ENCODE assay signal across 27 mouse cellular contexts in the genomic region with DNA sequence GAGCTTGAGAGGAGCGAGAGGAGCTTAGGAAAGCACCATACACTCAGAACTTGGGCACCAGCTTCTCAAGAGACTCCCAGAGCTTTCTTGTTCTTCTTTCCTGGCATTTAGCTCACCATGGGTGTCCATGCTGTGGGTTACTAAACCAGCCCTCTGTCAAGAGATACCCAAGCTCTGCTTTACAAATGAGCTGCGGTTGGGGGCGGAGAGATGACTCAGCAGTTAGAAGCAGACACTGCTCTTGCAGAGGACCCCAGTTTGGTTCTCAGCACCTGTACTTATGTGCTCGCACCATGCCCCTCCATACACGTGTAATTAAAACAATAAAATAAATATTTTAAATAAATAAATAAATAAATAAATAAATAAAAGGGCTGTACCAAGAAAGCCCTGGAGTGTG. TPM values are rescaled to one million over a fixed set of nuclear protein-coding genes. Genes with fewer than 3 reads are reported as not detected.
A peak's percentile ranks its signal among the peaks of the same experiment; 100 is the strongest.
DNase-seq lines count a peak whose midpoint lies in the region; TF ChIP-seq lines count a peak whose summit lies in the region.
"Had no signal": no experiment of that assay in that cellular context is flagged by ENCODE, and none has a peak within 500 bp of the region (broad histone marks: within the 10 kb centered on the region; RNA-seq: fewer than 3 reads in every experiment).

No protein-coding gene starts in this region.

- dilution Hi-C loops in CH12.LX (cut with MboI; ENCODE audit: extremely low pct_ligation_motif_present, extremely low pct_unique_long_range_greater_than_20kb, low sequenced_read_pairs): no loop called here

- H3K9ac ChIP-seq in CH12.LX (ENCODE audit: insufficient read depth, low read depth) (no peak overlapping the region), ES-Bruce4 (ENCODE audit: low read depth, poor library complexity, severe bottlenecking) (peak overlapping the region; percentile 30), MEL (ENCODE audit: control insufficient read depth, low read depth, low read length, poor library complexity, severe bottlenecking) (no peak overlapping the region)
- H3K9ac ChIP-seq: forebrain, postnatal 0 days; heart, embryonic 12.5 days; hindbrain, embryonic 14.5 days had no signal

- no peaks in the 10 kb centered on the region for H3K9me3 ChIP-seq in CH12.LX (replicated peaks; ENCODE audit: low read length)
- H3K9me3 ChIP-seq in ES-Bruce4 (replicated peaks; ENCODE audit: control insufficient read depth, insufficient read depth, low read length, poor library complexity, severe bottlenecking): no peaks in the 10 kb centered on the region
- no peaks in the 10 kb centered on the region for H3K9me3 ChIP-seq in MEL (replicated peaks; ENCODE audit: insufficient read depth, low read length)
- H3K9me3 ChIP-seq: heart, embryonic 12.5 days had no signal

- TF ChIP-seq POLR2A in CH12.LX (IDR thresholded peaks at IDR 0.05; ENCODE audit: low read depth, low read length): no peak
- TF ChIP-seq POLR2A in ES-Bruce4 (IDR thresholded peaks at IDR 0.05; ENCODE audit: insufficient read depth, low read length): no peak
- TF ChIP-seq POLR2A in MEL (IDR thresholded peaks at IDR 0.05; ENCODE audit: control insufficient read depth in 1 of 2, insufficient read depth in 1 of 2, low read depth in 1 of 2, low read length in 2 of 2, poor library complexity in 1 of 2): no peak

- peaks cover 2 to 4% of the 10 kb centered on the region in 2 experiments; a peak in 3 of 4 replicates for H3K4me1 ChIP-seq in CH12.LX (ENCODE audit: control insufficient read depth in 1 of 2, insufficient read depth in 2 of 2)
- H3K4me1 ChIP-seq in ES-Bruce4 (ENCODE audit: control insufficient read depth, insufficient read depth, low read length): peaks cover 13% of the 10 kb centered on the region
- peaks cover 0 to 4% of the 10 kb centered on the region in 2 experiments; a peak in 1 of 4 replicates for H3K4me1 ChIP-seq in MEL (ENCODE audit: control insufficient read depth in 1 of 2, insufficient read depth in 2 of 2, low read length in 2 of 2)

- no peak overlapping the region for H3K27ac ChIP-seq in CH12.LX (ENCODE audit: insufficient read depth, low read depth)
- H3K27ac ChIP-seq in ES-Bruce4 (ENCODE audit: insufficient read depth, low read length): peak overlapping the region; percentile 61
- no peak overlapping the region for H3K27ac ChIP-seq in MEL (ENCODE audit: control insufficient read depth, low read depth, low read length)
- H3K27ac ChIP-seq: hindbrain, embryonic 14.5 days; hindbrain, postnatal 0 days had no signal

- no peak overlapping the region for H3K4me3 ChIP-seq in CH12.LX (replicated peaks in 1 of 3; ENCODE audit: low read depth in 2 of 3, low read length in 2 of 3, poor library complexity in 1 of 3)
- peak overlapping the region; percentile 46 for H3K4me3 ChIP-seq in ES-Bruce4 (ENCODE audit: low read depth, low read length)
- H3K4me3 ChIP-seq in MEL (ENCODE audit: control insufficient read depth in 1 of 2, insufficient read depth in 1 of 2, low read depth in 2 of 2, low read length in 2 of 2): no peak overlapping the region
- H3K4me3 ChIP-seq: gastrocnemius, adult 2 months; heart, embryonic 12.5 days had no signal

- no peak for TF ChIP-seq EP300 in CH12.LX (IDR thresholded peaks at IDR 0.05; ENCODE audit: low read length)
- 0 out of 2 replicates have a peak, but pooled peaks have one; percentile 57 for TF ChIP-seq EP300 in ES-Bruce4 (IDR thresholded peaks at IDR 0.05; ENCODE audit: insufficient read depth, low read depth, low read length)
- TF ChIP-seq EP300 in MEL (IDR thresholded peaks at IDR 0.05; ENCODE audit: low read depth in 1 of 2, low read length in 2 of 2): no peak

- DNase-seq in CH12.LX (ENCODE audit: extremely low read depth) (no peak), MEL (ENCODE audit: low read depth, low spot score) (peak; percentile 50)
- no peak for DNase-seq in right cerebral cortex, postnatal 4 days
- DNase-seq in cerebellum, adult 9-11 months: no peak
- no peak for DNase-seq in spleen, postnatal 4 days (ENCODE audit: low spot score in 2 of 2)
- DNase-seq: adrenal gland, adult 2 months; adrenal gland, postnatal 14 days; cerebellum, adult 11-12 months; cerebellum, adult 8-10 months; cerebellum, postnatal 14 days; forebrain, postnatal 0 days; gastrocnemius, adult 2 months; gastrocnemius, postnatal 14 days; heart, adult 11 months; heart, postnatal 14 days; heart, postnatal 4 days; kidney, adult 2 months had no signal

- TF ChIP-seq CTCF in CH12.LX (conservative IDR thresholded peaks at IDR 0.05 in 1 of 2, IDR thresholded peaks at IDR 0.05 in 1 of 2; ENCODE audit: low read depth in 2 of 2, low read length in 2 of 2) (no peak), ES-Bruce4 (IDR thresholded peaks at IDR 0.05; ENCODE audit: low read depth, low read length) (no peak), MEL (IDR thresholded peaks at IDR 0.05 in 2 of 3, conservative IDR thresholded peaks at IDR 0.05 in 1 of 3; ENCODE audit: control insufficient read depth in 1 of 3, insufficient read depth in 1 of 3, low read depth in 2 of 3, low read length in 3 of 3, poor library complexity in 1 of 3, severe bottlenecking in 1 of 3) (no peak)

- TF ChIP-seq RAD21 in CH12.LX (IDR thresholded peaks at IDR 0.05; ENCODE audit: low read depth, low read length) (no peak), MEL (IDR thresholded peaks at IDR 0.05; ENCODE audit: low read depth, low read length) (no peak)

- in situ Hi-C loops in CH12.LX (cut with MboI; ENCODE audit: low pct_ligation_motif_present, low pct_unique_long_range_greater_than_20kb, low sequenced_read_pairs): no loop called here

- no peaks in the 10 kb centered on the region for H3K79me2 ChIP-seq in CH12.LX (replicated peaks; ENCODE audit: control insufficient read depth, extremely low read depth, insufficient read depth, poor library complexity, severe bottlenecking)
- no peaks in the 10 kb centered on the region for H3K79me2 ChIP-seq in MEL (ENCODE audit: control insufficient read depth, insufficient read depth, low read length, poor library complexity)

- H3K27me3 ChIP-seq in CH12.LX (replicated peaks) (no peaks in the 10 kb centered on the region), ES-Bruce4 (ENCODE audit: control insufficient read depth, insufficient read depth, low read length, poor library complexity, severe bottlenecking) (no peaks in the 10 kb centered on the region), MEL (ENCODE audit: control insufficient read depth in 1 of 2, insufficient read depth in 2 of 2, low read length in 2 of 2) (peaks cover 0 to 7% of the 10 kb centered on the region in 2 experiments; a peak in 3 of 4 replicates)
- H3K27me3 ChIP-seq: heart, embryonic 12.5 days had no signal

- H3K36me3 ChIP-seq in CH12.LX (replicated peaks in 1 of 2; ENCODE audit: control insufficient read depth in 1 of 2, insufficient read depth in 1 of 2, low read length in 1 of 2) (no peaks in the 10 kb centered on the region), ES-Bruce4 (ENCODE audit: control insufficient read depth, insufficient read depth, low read length, poor library complexity, severe bottlenecking) (no peaks in the 10 kb centered on the region), MEL (ENCODE audit: control insufficient read depth in 1 of 2, insufficient read depth in 2 of 2, low read length in 2 of 2) (no peaks in the 10 kb centered on the region)
- H3K36me3 ChIP-seq: heart, embryonic 12.5 days had no signal

- no peak overlapping the region for H3K4me2 ChIP-seq in CH12.LX (ENCODE audit: insufficient read depth, low read depth, poor library complexity, severe bottlenecking)
- H3K4me2 ChIP-seq: heart, embryonic 12.5 days; hindbrain, embryonic 14.5 days had no signal

TF ChIP-seq in CH12.LX, 34 proteins besides CTCF, POLR2A, EP300 and RAD21:
- TF ChIP-seq GABPA (IDR thresholded peaks at IDR 0.05; ENCODE audit: insufficient replicate concordance, low read depth, low read length): no peak
- TF ChIP-seq MYC (IDR thresholded peaks at IDR 0.05; ENCODE audit: low read depth, low read length): no peak
- no peak for TF ChIP-seq HCFC1 (IDR thresholded peaks at IDR 0.05; ENCODE audit: low read depth, low read length)
- TF ChIP-seq NELFE (IDR thresholded peaks at IDR 0.05; ENCODE audit: low read depth, low read length): no peak
- TF ChIP-seq ELF1 (IDR thresholded peaks at IDR 0.05; ENCODE audit: low read depth, low read length): no peak
- TF ChIP-seq MAFK (IDR thresholded peaks at IDR 0.05; ENCODE audit: insufficient replicate concordance, low read length): 0 out of 2 replicates have a peak, but pooled peaks have one; percentile 13

TF ChIP-seq in MEL, 35 proteins besides CTCF, POLR2A, EP300 and RAD21:
- TF ChIP-seq KAT2A (conservative IDR thresholded peaks at IDR 0.05; ENCODE audit: low read depth, low read length): no peak
- no peak for TF ChIP-seq E2F4 (IDR thresholded peaks at IDR 0.05; ENCODE audit: borderline replicate concordance, low read depth, low read length)
- no peak for TF ChIP-seq MAX (IDR thresholded peaks at IDR 0.05; ENCODE audit: low read length)
- TF ChIP-seq CHD1 (IDR thresholded peaks at IDR 0.05; ENCODE audit: low read depth, low read length): no peak
- no peak for TF ChIP-seq HCFC1 (IDR thresholded peaks at IDR 0.05; ENCODE audit: low read depth, low read length)
- TF ChIP-seq MYB (IDR thresholded peaks at IDR 0.05; ENCODE audit: low read depth, low read length): no peak
- TF ChIP-seq MEF2A (IDR thresholded peaks at IDR 0.05; ENCODE audit: extremely low read depth, insufficient replicate concordance, low read depth, low read length, poor library complexity, severe bottlenecking): no peak
- no peak for TF ChIP-seq MYC (IDR thresholded peaks at IDR 0.05; ENCODE audit: low read depth, low read length)
- TF ChIP-seq ELF1 (IDR thresholded peaks at IDR 0.05; ENCODE audit: low read depth, low read length): no peak
- no peak for TF ChIP-seq ZC3H11A (IDR thresholded peaks at IDR 0.05; ENCODE audit: low read depth, low read length)
- no peak for TF ChIP-seq JUND (IDR thresholded peaks at IDR 0.05; ENCODE audit: low read depth, low read length)
- no peak for TF ChIP-seq ETS1 (IDR thresholded peaks at IDR 0.05; ENCODE audit: low read depth, low read length)
- TF ChIP-seq USF2 (IDR thresholded peaks at IDR 0.05; ENCODE audit: borderline replicate concordance in 1 of 2, insufficient read depth in 1 of 2, low read depth in 1 of 2, low read length in 2 of 2): no peak
TF ChIP-seq in MEL: peak in this region for 0.

RNA-seq across cellular contexts. Expression of a gene that starts 22.7 kb away (rescaled TPM):
- 0.04 TPM in 1 of 2 replicates, not detected in the other for total RNA-seq in CH12.LX (2012; rRNA removed)
- total RNA-seq in CH12.LX (2014; rRNA removed): not detected in 2 replicates
- polyA plus RNA-seq in CH12.LX (2012; ENCODE audit: insufficient read length, low read depth): 0.13 and 0.22 TPM in 2 replicates
- 4.5 and 4.7 TPM in 2 replicates for polyA plus RNA-seq in ES-Bruce4 (2011; ENCODE audit: insufficient read depth, insufficient read length, low read depth, missing spikeins)
- total RNA-seq in MEL (2012; rRNA removed): not detected in 2 replicates
- polyA plus RNA-seq in MEL (2012; ENCODE audit: insufficient read depth in 1 of 2, insufficient read length in 2 of 2, low read depth in 1 of 2, low replicate concordance in 2 of 2, missing spikeins in 1 of 2): not detected
- polyA plus RNA-seq: adrenal gland, adult 2 months; embryonic facial prominence, embryonic 11.5 days; embryonic facial prominence, embryonic 14.5 days; forebrain, embryonic 11.5 days; forebrain, embryonic 14.5 days; hindbrain, embryonic 11.5 days; hindbrain, embryonic 14.5 days; inflammation-experienced regulatory T-cells, adult 6 months had no signal
